Mouse (Mus musculus): ENCODE measurements at regions not wholly inside any gene's neighbourhood (a gene's known extent, or its start where the extent isn't known, plus 50 kb on each side); places are given as distances from the start of the nearest gene placed in this dataset.

DNA sequence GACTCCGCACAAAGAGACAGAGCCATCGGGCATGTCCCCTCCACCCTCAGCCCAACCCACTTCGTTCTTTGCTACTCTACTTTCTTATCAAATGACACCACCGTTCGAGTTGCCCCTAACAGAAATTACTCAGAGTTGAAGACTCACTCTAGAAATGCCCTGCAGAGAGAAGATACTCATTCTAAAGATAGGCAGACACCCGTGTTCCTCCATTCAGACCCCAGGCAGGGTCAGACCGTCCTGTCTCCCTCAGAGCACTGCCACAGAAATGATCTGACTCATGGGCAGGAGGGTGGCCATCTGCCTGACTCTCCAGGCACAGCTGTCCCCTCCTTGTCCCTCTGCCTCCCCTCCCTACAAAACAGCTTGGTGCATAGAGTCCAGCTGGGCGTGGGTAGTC lies 185.6 kb downstream of the Setd4 start:
- ATAC-seq (ENCODE audit: poor library complexity, severe bottlenecking) = no peak

DNA sequence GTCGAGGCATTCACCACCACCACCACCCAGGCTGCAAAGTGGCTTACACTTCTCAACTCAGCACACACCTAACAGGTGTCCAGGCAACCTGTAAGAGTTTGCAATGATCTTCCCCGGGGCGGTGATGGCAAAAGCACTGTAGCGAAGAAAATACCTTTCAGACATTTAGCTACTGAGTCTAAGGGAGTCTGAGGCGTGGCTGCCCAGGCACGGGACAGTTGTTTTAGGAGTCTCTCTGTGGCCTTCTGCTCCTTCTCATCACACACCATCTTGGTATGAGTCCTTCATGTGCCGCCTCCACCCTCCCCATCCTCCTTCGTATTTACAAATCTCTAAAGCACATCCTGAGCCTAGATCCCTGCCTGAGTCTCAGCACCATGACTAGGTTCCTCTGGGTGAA lies 186.0 kb downstream of the Setd4 start:
- ATAC-seq (ENCODE audit: poor library complexity, severe bottlenecking) = no peak

DNA sequence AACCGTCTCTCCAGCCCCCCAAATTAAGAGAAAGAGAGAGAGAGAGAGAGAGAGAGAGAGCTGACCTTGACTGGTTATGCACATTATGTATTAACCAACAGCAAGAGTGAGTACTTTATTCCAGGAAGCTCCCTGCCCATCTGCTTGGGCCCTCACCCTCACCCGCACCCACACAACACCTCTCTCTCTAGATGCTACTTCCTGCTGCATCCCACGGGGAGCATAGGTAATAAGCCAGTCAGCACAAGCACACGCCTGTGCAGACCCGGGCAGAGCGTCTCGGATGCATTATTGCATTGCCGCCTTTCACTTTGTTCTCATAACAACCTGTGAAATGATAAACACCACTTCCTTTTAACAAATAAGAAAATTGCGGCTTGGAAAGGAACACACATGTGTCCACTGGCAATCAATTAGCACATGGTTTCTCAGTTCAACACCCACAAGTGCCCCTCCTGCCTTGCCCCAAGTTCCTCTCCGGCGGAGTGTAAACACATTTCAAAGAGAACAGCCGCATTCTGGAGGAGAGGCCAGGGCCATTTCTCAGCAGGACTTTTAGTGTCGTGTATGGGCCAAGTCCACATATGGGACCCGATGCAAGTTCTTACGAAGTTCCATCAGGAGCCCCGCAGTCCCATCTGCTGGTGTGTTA lies 211.7 kb downstream of the Setd4 start:
- peak; percentile 75 for ATAC-seq (ENCODE audit: poor library complexity, severe bottlenecking)

DNA sequence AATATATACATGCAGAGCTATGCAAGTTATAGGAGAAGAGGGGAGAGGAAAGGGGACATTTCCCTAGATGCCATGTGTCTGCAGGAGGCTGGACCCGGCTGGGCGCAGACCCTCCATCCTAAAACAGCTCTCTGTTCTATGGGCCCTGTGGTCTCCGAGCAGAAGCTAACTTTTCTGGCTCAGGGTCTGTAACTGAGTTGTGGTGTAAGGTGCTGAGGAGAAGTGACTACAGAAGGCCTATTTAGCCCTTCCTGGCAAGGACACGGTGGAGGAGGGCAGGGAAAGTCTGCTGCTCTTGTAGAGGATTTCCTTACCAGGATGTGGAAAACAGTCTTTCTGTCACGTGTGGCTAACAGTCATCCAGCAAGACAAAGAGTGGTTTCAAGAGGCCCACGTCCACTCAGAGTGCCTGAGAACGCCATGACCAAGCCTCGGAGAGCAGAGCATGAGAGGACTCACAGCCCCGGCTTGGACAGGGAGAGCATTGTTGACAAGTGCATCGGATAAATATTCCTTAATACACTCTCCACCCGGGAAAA lies 216.2 kb downstream of the Setd4 start:
- no peak for ATAC-seq (ENCODE audit: poor library complexity, severe bottlenecking)

DNA sequence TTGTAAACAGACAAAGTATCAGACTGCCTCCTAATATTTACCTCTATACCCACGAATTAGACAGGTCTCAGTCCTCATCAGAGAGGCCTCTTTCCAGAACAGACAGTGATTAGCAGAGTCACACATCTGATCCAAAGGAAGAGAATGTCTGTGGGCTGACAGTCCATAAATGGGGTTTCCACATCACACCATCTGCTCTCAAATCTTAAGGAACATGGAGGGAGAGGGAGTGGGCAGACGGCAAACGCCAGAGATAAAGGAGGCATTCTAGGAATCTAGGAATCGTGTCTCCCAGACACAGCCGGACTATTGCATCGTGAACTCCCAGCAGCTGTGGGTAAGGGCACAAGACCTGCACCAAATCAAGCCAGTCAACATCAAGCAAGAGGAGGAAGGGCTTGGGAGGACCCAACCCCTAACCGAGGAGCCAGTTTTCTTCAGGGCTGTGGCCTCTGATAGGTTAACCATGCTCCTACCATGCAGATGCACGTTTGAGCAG lies 219.8 kb downstream of the Setd4 start:
- ATAC-seq (ENCODE audit: poor library complexity, severe bottlenecking) = no peak

DNA sequence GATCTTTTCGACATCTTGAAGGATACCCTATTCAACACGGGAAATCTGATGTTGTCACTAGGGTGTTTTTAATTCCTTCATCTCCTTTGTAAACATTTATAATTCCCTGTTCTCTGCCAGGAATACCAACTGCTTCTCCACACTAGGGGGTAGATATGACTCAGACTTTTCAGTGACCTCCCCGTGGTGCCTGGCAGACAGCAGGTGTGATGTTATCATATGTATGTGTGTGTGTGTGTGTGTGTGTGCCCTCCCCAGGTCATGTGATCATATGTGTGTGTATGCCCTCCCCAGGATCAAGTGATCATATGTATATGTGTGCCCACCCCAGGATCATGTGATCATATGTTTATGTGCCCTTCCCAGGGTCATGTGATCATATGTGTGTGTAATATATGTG lies 220.9 kb downstream of the Setd4 start:
- no peak for ATAC-seq (ENCODE audit: poor library complexity, severe bottlenecking)

DNA sequence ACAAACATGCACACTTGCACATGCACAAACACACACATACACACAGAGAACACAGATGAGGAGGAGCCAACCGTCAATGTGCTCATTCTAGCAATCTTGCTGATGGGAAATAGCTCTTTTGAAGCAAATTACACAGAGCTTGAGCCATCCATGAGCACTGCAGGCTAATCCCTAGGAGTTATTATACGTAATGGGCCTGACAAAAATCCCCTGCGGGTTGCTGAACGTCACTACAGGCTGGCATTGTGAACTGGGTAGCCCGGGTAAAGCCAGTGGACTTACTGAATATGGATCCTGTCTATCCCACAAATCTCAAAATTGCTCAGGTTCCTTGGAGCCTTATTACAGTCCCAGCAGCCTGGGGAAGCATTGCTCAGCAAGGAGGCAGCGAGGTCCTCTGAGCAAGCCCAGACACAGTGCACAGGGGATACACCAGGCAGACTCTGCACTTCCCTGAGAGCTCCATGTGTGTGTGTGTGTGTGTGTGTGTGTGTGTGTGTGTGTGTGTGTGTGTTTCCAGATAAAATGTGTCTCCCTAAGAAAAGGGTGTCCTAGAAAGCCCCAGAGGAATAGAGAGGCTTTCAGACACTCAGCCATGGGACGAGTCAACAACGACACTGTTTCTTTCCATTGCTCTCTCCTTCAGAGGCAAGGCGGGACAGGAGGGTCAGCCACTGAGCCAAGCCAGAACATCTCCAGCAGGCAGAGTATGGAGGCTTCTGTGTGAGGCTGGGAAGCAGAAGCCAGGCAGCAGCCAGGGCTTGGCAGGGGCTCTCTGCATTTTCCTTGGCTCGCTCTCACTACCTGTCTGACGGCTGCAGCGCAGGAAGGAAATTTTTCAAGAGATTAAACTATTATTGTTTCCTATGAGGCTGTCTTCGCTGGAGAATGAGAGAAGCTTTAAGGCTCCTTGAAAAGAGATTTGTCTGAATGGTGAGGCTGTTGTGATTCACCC lies 222.9 kb downstream of the Setd4 start:
- ATAC-seq (ENCODE audit: poor library complexity, severe bottlenecking) = no peak

DNA sequence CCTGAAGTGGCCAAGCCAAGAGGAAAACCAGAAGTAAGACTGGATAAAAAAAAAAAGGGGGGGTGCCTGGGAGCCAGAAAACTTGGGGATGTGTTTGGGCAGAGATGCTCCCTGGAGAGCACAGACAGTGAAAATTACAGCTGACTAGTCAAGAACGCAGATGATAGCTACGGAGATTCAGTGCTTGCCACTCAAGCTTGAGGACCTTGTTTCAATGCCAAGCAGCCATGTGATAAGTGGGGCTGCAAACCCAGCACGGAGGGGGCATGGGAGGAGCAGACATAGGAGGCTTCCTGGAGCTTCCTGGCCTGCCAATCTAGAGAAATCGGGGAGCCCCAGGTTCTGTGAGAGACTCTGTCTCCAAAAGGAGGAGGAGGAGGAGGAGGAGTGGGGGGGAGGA lies 223.7 kb downstream of the Setd4 start:
- no peak for ATAC-seq (ENCODE audit: poor library complexity, severe bottlenecking)

DNA sequence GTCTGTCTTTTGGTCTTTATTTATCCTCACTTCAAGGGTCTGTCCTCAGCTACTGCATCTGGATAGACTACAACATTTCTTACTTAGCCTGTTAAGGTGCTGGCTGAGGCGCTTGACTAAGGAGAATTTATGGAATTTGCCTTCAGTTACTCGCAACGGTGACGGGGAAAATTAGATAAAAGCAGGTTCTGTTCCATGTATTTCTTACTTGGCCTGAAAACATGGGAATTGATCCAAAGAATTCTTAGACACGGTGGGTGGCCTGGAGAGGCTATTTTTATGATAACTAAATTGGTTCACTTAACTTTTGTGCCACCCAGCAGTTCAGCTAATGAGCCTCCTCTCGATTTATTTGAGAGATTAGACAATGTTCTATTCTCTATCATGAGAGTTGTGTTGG lies 224.3 kb downstream of the Setd4 start:
- ATAC-seq (ENCODE audit: poor library complexity, severe bottlenecking) = no peak

DNA sequence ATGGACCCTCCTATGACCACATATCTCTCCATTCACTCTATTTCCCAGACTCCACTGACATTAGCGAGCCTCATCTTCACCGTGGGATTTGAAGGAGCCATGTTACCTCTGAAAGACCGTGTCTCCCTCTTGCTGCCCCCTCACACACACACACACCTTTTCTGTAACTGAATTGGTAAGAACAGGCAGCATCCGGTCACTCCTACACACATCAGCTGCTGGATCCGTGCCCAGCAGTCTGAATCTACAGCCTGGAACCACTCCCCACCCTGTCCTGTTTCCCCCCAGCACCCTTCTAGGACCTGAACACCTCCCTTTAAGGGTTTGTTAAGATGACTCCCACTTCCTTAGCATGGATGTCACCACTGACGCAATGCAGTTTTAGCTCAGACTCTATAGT lies 229.2 kb downstream of the Setd4 start:
- ATAC-seq (ENCODE audit: poor library complexity, severe bottlenecking) = no peak

DNA sequence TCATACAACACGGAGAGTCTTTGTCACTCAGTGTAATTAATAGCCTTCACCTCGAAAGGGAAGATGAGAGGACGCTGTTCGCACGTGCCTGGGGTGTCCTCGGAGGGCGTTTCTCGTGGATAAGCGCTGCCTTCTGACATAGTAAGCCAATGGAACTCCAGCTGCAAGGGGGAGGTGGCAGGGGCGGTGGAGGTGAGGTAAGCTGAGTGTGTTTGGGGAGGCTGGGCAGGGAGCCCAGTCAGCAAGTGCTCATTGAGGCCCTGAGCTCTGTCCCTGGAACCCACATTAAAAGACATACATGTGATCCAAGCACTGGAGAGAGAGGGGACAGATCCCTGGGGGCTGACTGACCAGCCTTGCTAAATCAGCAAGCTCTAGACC lies 234.1 kb downstream of the Setd4 start:
- no peak for ATAC-seq (ENCODE audit: poor library complexity, severe bottlenecking)

DNA sequence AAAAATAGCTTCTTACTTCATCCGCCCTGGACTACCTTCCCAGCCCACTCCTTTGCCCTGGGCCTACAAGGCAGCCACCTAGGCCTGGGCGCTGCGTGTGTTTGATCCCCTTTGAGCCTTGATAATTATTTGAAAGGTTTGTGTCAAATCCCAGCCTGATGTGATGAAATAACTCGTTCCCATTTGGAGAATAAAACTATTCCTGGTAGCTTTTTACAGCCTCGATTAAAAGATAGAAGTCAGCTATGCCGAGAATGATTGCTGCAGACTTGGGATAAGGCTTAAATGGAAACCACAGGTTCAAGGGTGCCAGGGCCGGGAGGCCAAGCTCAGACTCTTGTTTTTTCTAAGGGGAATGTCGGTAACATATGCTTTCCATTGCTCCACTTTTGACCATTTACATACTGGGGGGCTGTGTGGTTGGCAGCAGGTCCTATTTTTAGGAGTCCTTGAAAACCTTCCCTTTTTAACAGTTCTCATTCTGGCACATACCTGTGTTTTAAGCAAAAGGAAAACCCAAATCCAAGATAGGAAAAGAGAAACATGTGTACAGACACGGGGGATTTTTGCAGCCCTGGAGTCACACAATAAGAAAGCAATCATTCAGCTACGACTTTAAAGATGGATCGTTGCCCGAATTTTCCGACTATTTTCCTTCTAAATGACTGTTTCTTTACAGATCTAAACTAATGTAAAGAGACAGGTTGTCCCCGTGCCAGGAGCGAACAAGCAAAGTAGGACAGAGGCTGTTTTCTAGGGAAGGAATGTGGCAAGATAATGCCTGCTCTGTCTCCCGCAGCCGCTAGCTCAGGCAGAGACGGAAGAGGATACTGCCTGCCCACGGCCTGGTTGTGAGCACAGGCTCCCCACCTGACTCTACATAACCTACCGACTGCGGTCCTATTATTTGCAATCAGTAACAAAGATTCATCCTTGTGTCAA lies 234.8 kb downstream of the Setd4 start:
- no peak for ATAC-seq (ENCODE audit: poor library complexity, severe bottlenecking)

DNA sequence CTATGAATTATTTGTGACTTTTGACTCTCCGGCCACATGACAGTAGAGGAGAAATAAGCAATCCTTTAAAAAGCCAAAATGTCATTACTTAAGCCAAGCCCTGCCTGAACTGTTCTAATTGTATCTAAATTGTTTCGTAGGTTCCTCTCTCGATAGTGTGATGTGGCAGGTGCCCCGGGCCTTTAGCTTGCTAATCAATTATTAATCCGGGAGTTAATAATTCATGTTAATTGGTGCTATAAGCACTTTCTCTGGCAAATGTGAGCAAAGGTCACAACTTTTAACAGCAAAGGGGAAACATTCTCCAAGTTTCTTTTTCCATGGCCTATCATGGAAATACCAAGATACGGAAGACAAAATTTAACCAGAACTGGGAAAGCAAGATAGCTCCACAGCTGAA lies 235.9 kb downstream of the Setd4 start:
- no peak for ATAC-seq (ENCODE audit: poor library complexity, severe bottlenecking)

DNA sequence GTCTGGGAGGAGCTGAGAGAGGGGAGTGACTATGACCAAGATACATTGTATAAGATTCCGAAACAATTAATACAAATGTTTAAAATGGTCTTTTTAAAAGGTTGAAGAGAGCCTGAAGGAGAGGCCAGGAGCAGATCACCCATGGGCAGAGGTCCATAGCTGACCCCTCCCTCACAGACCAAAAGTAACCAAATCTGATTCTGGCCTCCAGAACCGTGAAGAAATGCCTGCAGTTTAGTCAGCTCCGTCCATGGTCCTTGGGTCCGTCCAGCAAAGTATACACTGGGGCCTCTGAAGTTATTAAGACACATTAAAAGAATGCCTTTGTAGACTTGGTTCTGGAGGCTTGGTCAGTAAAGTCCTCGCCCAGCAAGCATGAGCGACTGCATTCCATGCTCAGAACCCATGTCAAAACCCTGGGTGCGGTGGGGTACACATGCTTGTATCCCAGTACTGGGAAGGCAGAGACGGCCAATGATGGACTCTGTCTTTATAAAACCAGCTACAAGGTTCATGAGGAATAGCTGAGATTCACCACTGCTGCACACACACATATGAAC lies 236.5 kb downstream of the Setd4 start:
- ATAC-seq (ENCODE audit: poor library complexity, severe bottlenecking) = no peak

DNA sequence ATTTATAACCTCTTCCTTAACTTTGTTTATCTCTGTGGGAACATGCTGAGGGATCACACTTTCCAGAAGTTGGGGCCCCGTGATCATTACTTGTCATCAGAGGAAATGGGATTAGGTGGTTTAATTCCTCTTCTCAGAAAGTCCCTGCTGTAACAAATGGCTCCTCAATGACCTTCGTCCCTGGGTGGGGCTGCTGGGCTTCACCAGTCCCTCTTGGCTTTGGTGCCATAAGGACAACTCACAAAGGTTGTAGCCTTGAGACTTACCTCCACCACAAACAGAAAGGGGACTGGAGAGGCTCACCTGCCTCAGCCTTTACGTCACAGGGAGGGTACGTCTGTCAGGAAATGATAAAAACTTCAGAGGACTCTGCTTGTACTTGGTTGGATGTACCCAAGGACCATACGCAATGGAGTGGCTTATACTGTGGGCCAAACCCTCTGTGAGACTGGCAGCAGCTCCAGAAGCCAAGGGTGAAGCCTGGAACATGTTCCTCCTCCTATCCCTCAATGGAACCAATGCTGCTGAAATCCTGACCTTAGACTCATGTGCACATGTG lies 237.4 kb downstream of the Setd4 start:
- ATAC-seq (ENCODE audit: poor library complexity, severe bottlenecking) = no peak

DNA sequence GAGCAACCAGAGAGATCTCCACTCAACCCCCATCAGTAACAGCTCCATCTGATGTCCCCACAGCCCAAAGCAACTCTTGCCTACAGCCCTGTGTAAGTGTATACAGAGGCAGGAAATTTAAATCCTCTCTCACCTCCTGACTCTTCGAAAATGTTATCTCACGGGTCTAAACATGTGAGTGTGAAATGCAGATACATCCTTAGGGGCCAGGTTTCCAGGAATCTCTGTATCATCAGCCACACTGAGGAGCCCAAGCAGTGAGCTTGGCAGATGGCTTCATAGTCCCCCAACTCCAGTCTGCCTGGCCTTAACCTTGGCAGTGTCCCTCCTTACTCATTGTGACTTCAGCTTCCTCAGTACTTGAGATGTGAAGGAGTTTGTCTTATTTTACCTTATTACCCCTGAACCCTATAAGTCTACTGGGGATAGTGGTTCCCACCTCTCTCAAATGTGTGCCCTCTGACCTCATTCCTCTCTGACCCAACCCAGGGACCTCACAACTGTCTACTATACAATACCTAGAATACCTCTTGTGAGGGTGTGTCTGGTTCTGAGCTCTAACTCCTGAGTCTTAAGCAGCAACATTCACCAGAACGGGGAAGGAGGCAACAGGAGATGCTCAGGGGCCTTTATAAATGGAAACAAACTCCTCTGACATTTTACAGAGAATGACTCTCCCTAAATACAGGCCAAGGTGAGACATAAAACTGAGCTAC lies 238.5 kb downstream of the Setd4 start:
- no peak for ATAC-seq (ENCODE audit: poor library complexity, severe bottlenecking)

DNA sequence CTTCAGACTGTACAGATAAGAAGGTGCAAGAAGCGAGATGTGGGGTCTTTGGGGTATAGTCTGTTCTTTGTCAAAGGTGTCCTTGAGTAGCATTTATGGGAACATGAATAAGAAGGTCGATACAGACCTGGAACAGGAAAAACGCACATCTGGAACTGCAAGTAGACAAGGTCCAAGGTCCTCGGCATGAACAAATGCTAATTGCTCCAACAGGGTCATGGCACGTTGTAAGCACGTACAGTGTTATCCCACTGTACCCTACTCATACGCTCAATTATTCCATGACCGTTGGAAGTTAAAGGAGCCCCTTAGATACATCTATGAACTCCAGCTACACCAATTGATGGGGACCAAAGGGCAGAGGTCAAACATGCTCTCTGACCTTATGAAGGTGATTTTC lies 244.1 kb downstream of the Setd4 start:
- no peak for ATAC-seq (ENCODE audit: poor library complexity, severe bottlenecking)

DNA sequence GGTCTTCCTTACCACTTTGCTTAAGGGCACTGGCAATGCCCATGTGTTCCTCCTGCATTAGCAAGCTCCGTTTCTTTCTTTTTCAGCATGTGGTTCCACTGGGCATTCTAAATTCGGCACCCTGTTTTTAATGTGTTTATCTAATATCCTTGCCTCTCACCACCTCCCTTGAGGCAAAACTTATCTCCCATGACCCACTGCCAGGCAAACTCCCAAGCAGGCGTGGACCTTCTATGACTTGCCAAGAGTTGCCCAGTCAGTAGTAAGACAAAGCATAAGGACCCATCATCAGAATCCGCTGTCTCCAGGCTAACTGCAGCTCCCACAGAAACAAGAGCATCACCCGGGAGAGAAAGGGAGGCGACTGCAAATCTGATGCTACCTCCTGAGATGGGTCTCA lies 245.2 kb downstream of the Setd4 start:
- no peak for ATAC-seq (ENCODE audit: poor library complexity, severe bottlenecking)

DNA sequence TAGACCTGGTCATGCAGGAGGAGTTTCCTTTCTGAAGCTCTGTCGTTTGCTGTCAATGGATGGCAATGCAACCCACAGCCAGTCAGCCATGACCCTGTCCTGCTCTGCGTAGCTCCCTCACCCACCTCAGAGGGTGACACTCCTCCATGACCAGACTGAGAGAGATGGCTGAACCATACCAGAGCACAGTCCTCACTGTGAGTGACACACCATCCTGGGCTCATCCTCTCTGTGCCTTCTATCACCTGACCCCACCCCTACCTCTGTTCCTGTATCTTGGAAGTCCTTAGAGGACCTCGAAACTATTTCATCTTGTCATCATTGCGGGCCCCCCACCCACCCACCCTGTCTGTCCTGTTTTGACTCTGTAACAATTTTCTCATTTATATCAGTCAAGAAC lies 245.7 kb downstream of the Setd4 start:
- no peak for ATAC-seq (ENCODE audit: poor library complexity, severe bottlenecking)
